25 mouse cellular contexts compared by ENCODE assay signal in genomic region chr11:82854111-82854510, GRCm38 (mm10). TPM values are rescaled to one million over a fixed set of nuclear protein-coding genes. Genes with fewer than 3 reads are reported as not detected.
DNase-seq lines count a peak whose midpoint lies in the region; ATAC-seq and TF ChIP-seq lines count a peak whose summit lies in the region.
"Had no signal": no experiment of that assay in that cellular context is flagged by ENCODE, and none has a peak within 500 bp of the region (broad histone marks: within the 10 kb centered on the region; RNA-seq: fewer than 3 reads in every experiment).

No protein-coding gene starts in this region.

- no peak for ATAC-seq in liver, embryonic 12.5 days
- no peak for ATAC-seq in liver, embryonic 11.5 days (replicated peaks; ENCODE audit: low FRiP score)
- no peak for ATAC-seq in liver, embryonic 14.5 days (ENCODE audit: insufficient read depth)
- no peak for ATAC-seq in liver, embryonic 15.5 days (ENCODE audit: insufficient read depth)
- ATAC-seq: forebrain, embryonic 14.5 days; forebrain, embryonic 16.5 days had no signal

- H3K9ac ChIP-seq in liver, embryonic 12.5 days: peak overlapping the region; percentile 3; the same call in 1 of the 2 replicates
- no peak overlapping the region for H3K9ac ChIP-seq in liver, embryonic 11.5 days (ENCODE audit: low read depth, low read length)
- H3K9ac ChIP-seq in liver, embryonic 14.5 days (replicated peaks): no peak overlapping the region
- no peak overlapping the region for H3K9ac ChIP-seq in liver, embryonic 15.5 days
- H3K9ac ChIP-seq: embryonic facial prominence, embryonic 13.5 days; embryonic facial prominence, embryonic 15.5 days; forebrain, embryonic 12.5 days had no signal

- H3K27me3 ChIP-seq in liver, embryonic 12.5 days (replicated peaks): no peaks in the 10 kb centered on the region
- H3K27me3 ChIP-seq in liver, embryonic 11.5 days (replicated peaks; ENCODE audit: control insufficient read depth, insufficient read depth, low read length): no peaks in the 10 kb centered on the region
- H3K27me3 ChIP-seq in liver, embryonic 14.5 days (ENCODE audit: control insufficient read depth, insufficient read depth, low read length): no peaks in the 10 kb centered on the region
- no peaks in the 10 kb centered on the region for H3K27me3 ChIP-seq in liver, embryonic 15.5 days
- H3K27me3 ChIP-seq: embryonic facial prominence, embryonic 13.5 days; embryonic facial prominence, embryonic 15.5 days; forebrain, embryonic 12.5 days had no signal

- H3K27ac ChIP-seq in liver, embryonic 12.5 days: peak overlapping the region; percentile 54
- no peak overlapping the region for H3K27ac ChIP-seq in liver, embryonic 11.5 days (ENCODE audit: low read depth, low read length)
- peak overlapping the region; percentile 45 for H3K27ac ChIP-seq in liver, embryonic 14.5 days
- H3K27ac ChIP-seq in liver, embryonic 15.5 days (replicated peaks): peak overlapping the region; percentile 77
- H3K27ac ChIP-seq: embryonic facial prominence, embryonic 13.5 days; embryonic facial prominence, embryonic 15.5 days; forebrain, embryonic 10.5 days; forebrain, embryonic 12.5 days had no signal

- peaks cover 88% of the 10 kb centered on the region for H3K4me1 ChIP-seq in liver, embryonic 12.5 days
- peaks cover 63% of the 10 kb centered on the region for H3K4me1 ChIP-seq in liver, embryonic 11.5 days (replicated peaks; ENCODE audit: control insufficient read depth, insufficient read depth, low read length)
- peaks cover 62 to 68% of the 10 kb centered on the region in 2 experiments for H3K4me1 ChIP-seq in liver, embryonic 14.5 days (replicated peaks; ENCODE audit: control insufficient read depth in 2 of 2, insufficient read depth in 2 of 2, low read length in 1 of 2)
- H3K4me1 ChIP-seq in liver, embryonic 15.5 days (replicated peaks): peaks cover 93% of the 10 kb centered on the region
- H3K4me1 ChIP-seq: embryonic facial prominence, embryonic 15.5 days had no signal

- TF ChIP-seq EP300 in liver, embryonic 14.5 days (IDR thresholded peaks at IDR 0.05; ENCODE audit: low read depth): no peak

- 77% methylated on average over 6 of the region's 6 CpGs for WGBS in liver, embryonic 12.5 days (ENCODE audit: insufficient replicate concordance)
- WGBS in liver, embryonic 11.5 days: 83% methylated on average over 6 of the region's 6 CpGs
- 74% methylated on average over 6 of the region's 6 CpGs for WGBS in liver, embryonic 14.5 days (ENCODE audit: insufficient replicate concordance)
- WGBS in liver, embryonic 15.5 days (ENCODE audit: insufficient replicate concordance): 80% methylated on average over 6 of the region's 6 CpGs

- no peak overlapping the region for H3K4me3 ChIP-seq in liver, embryonic 12.5 days
- H3K4me3 ChIP-seq in liver, embryonic 11.5 days (ENCODE audit: low read depth, low read length): no peak overlapping the region
- H3K4me3 ChIP-seq in liver, embryonic 14.5 days (ENCODE audit: insufficient read depth in 1 of 2, low read depth in 2 of 2, low read length in 2 of 2): no peak overlapping the region
- H3K4me3 ChIP-seq in liver, embryonic 15.5 days (replicated peaks): no peak overlapping the region
- H3K4me3 ChIP-seq: embryonic facial prominence, embryonic 13.5 days; embryonic facial prominence, embryonic 15.5 days; erythroblast, embryonic 14.5 days; forebrain, embryonic 10.5 days; forebrain, embryonic 12.5 days had no signal

- DNase-seq in liver, embryonic 11.5 days (ENCODE audit: low spot score): no peak
- no peak for DNase-seq in liver, embryonic 14.5 days (ENCODE audit: low read depth in 3 of 3, low spot score in 3 of 3)
- no peak for DNase-seq in urinary bladder, postnatal 4 days (ENCODE audit: low spot score in 2 of 2)
- DNase-seq in adrenal gland, adult 18-20 months (ENCODE audit: low spot score in 2 of 2): no peak
- DNase-seq: adrenal gland, postnatal 10 days; adrenal gland, postnatal 25 days; cerebellum, adult 11 months; cerebellum, adult 18-20 months; cerebellum, adult 8-10 months; cerebellum, adult 9-11 months; cerebellum, postnatal 14 days; cerebellum, postnatal 36 days; embryo, embryonic 11 days had no signal

- H3K4me2 ChIP-seq in liver, embryonic 12.5 days: 0 out of 2 replicates have a peak overlapping the region, but pooled peaks have one; percentile 6
- no peak overlapping the region for H3K4me2 ChIP-seq in liver, embryonic 11.5 days
- no peak overlapping the region for H3K4me2 ChIP-seq in liver, embryonic 14.5 days (ENCODE audit: low read depth)
- H3K4me2 ChIP-seq in liver, embryonic 15.5 days: no peak overlapping the region; the same call in 1 of the 2 replicates
- H3K4me2 ChIP-seq: embryonic facial prominence, embryonic 13.5 days; embryonic facial prominence, embryonic 15.5 days; forebrain, embryonic 12.5 days had no signal

- no peaks in the 10 kb centered on the region for H3K9me3 ChIP-seq in liver, embryonic 12.5 days (replicated peaks)
- no peaks in the 10 kb centered on the region for H3K9me3 ChIP-seq in liver, embryonic 11.5 days (ENCODE audit: control insufficient read depth, low read length)
- H3K9me3 ChIP-seq in liver, embryonic 14.5 days (ENCODE audit: control insufficient read depth, low read length): no peaks in the 10 kb centered on the region
- no peaks in the 10 kb centered on the region for H3K9me3 ChIP-seq in liver, embryonic 15.5 days (replicated peaks)
- H3K9me3 ChIP-seq: embryonic facial prominence, embryonic 13.5 days; embryonic facial prominence, embryonic 15.5 days; forebrain, embryonic 10.5 days; forebrain, embryonic 12.5 days had no signal

- peaks cover 6% of the 10 kb centered on the region; the same call in 1 of the 2 replicates for H3K36me3 ChIP-seq in liver, embryonic 12.5 days
- no peaks in the 10 kb centered on the region for H3K36me3 ChIP-seq in liver, embryonic 11.5 days (ENCODE audit: control insufficient read depth, insufficient read depth, low read length)
- H3K36me3 ChIP-seq in liver, embryonic 14.5 days (replicated peaks; ENCODE audit: control insufficient read depth, insufficient read depth, low read depth): peaks cover 5% of the 10 kb centered on the region; the same call in 1 of the 2 replicates
- peaks cover 12% of the 10 kb centered on the region; the same call in 1 of the 2 replicates for H3K36me3 ChIP-seq in liver, embryonic 15.5 days (replicated peaks)
- H3K36me3 ChIP-seq: embryonic facial prominence, embryonic 13.5 days; embryonic facial prominence, embryonic 15.5 days; forebrain, embryonic 10.5 days; forebrain, embryonic 12.5 days had no signal

- TF ChIP-seq CTCF in liver, embryonic 14.5 days (IDR thresholded peaks at IDR 0.05; ENCODE audit: low read depth): no peak

RNA-seq across cellular contexts. Expression of gene Rffl, which starts 16.9 kb away (rescaled TPM):
- 28.1 and 28.8 TPM in 2 replicates for polyA plus RNA-seq in liver, embryonic 12.5 days (2016; fragmentation: Nextera tagmentation; extraction: Ambion mirVana)
- polyA plus RNA-seq in liver, embryonic 11.5 days (2014; fragmentation: Nextera tagmentation; extraction: Ambion mirVana): 27.5 and 29.7 TPM in 2 replicates
- polyA plus RNA-seq in liver, embryonic 14.5 days (2012; rRNA removed): 12.6 and 12.9 TPM in 2 replicates
- polyA plus RNA-seq in liver, embryonic 14.5 days (2014; fragmentation: Nextera tagmentation; extraction: Ambion mirVana): 19.0 and 20.6 TPM in 2 replicates
- polyA plus RNA-seq in liver, embryonic 15.5 days (2015; fragmentation: Nextera tagmentation; extraction: Ambion mirVana): 24.5 and 26.0 TPM in 2 replicates
- total RNA-seq in adrenal gland, adult 18-20 months (2021): 1 to 10 TPM; 5.8 to 7.5 TPM

RNA-seq across cellular contexts. Expression of gene Rad51d, which starts 36.3 kb away (rescaled TPM):
- 8.6 and 10.0 TPM in 2 replicates for polyA plus RNA-seq in liver, embryonic 12.5 days (2016; fragmentation: Nextera tagmentation; extraction: Ambion mirVana)
- 14.4 and 14.8 TPM in 2 replicates for polyA plus RNA-seq in liver, embryonic 11.5 days (2014; fragmentation: Nextera tagmentation; extraction: Ambion mirVana)
- 2.8 and 3.5 TPM in 2 replicates for polyA plus RNA-seq in liver, embryonic 14.5 days (2012; rRNA removed)
- polyA plus RNA-seq in liver, embryonic 14.5 days (2014; fragmentation: Nextera tagmentation; extraction: Ambion mirVana): 5.8 and 6.8 TPM in 2 replicates
- polyA plus RNA-seq in liver, embryonic 15.5 days (2015; fragmentation: Nextera tagmentation; extraction: Ambion mirVana): 5.6 and 6.2 TPM in 2 replicates
- total RNA-seq in adrenal gland, adult 18-20 months (2021): 10 to 100 TPM; 10.3 to 11.8 TPM

RNA-seq across cellular contexts. Expression of gene Fndc8, which starts 37.8 kb away (rescaled TPM):
- polyA plus RNA-seq in liver, embryonic 12.5 days (2016; fragmentation: Nextera tagmentation; extraction: Ambion mirVana): 0.08 and 0.19 TPM in 2 replicates
- 0.13 and 0.15 TPM in 2 replicates for polyA plus RNA-seq in liver, embryonic 11.5 days (2014; fragmentation: Nextera tagmentation; extraction: Ambion mirVana)
- 0.07 and 0.09 TPM in 2 replicates for polyA plus RNA-seq in liver, embryonic 14.5 days (2012; rRNA removed)
- polyA plus RNA-seq in liver, embryonic 14.5 days (2014; fragmentation: Nextera tagmentation; extraction: Ambion mirVana): 0.04 and 0.18 TPM in 2 replicates
- 0.07 and 0.18 TPM in 2 replicates for polyA plus RNA-seq in liver, embryonic 15.5 days (2015; fragmentation: Nextera tagmentation; extraction: Ambion mirVana)
- total RNA-seq in adrenal gland, adult 18-20 months (2021): under 1 TPM in 1 of 2 experiments, not detected in 1; 0.13 TPM
- total RNA-seq: common myeloid progenitor, adult 5-6 weeks; ES-E14 had no signal
- polyA plus RNA-seq: brain, embryonic 14.5 days had no signal

RNA-seq across cellular contexts. Expression of gene Nle1, which starts 54.1 kb away (rescaled TPM):
- polyA plus RNA-seq in liver, embryonic 12.5 days (2016; fragmentation: Nextera tagmentation; extraction: Ambion mirVana): 30.6 and 30.7 TPM in 2 replicates
- polyA plus RNA-seq in liver, embryonic 11.5 days (2014; fragmentation: Nextera tagmentation; extraction: Ambion mirVana): 43.4 and 44.9 TPM in 2 replicates
- 26.1 and 27.2 TPM in 2 replicates for polyA plus RNA-seq in liver, embryonic 14.5 days (2012; rRNA removed)
- polyA plus RNA-seq in liver, embryonic 14.5 days (2014; fragmentation: Nextera tagmentation; extraction: Ambion mirVana): 11.9 and 13.8 TPM in 2 replicates
- 12.4 and 13.6 TPM in 2 replicates for polyA plus RNA-seq in liver, embryonic 15.5 days (2015; fragmentation: Nextera tagmentation; extraction: Ambion mirVana)
- 10 to 100 TPM; 17.3 to 22.6 TPM for total RNA-seq in adrenal gland, adult 18-20 months (2021)

RNA-seq across cellular contexts. Expression of gene Unc45b, which starts 56.2 kb away (rescaled TPM):
- 1.1 and 1.4 TPM in 2 replicates for polyA plus RNA-seq in liver, embryonic 12.5 days (2016; fragmentation: Nextera tagmentation; extraction: Ambion mirVana)
- 1.8 and 4.5 TPM in 2 replicates for polyA plus RNA-seq in liver, embryonic 11.5 days (2014; fragmentation: Nextera tagmentation; extraction: Ambion mirVana)
- 0.21 and 0.45 TPM in 2 replicates for polyA plus RNA-seq in liver, embryonic 14.5 days (2012; rRNA removed)
- polyA plus RNA-seq in liver, embryonic 14.5 days (2014; fragmentation: Nextera tagmentation; extraction: Ambion mirVana): 0.57 and 0.95 TPM in 2 replicates
- polyA plus RNA-seq in liver, embryonic 15.5 days (2015; fragmentation: Nextera tagmentation; extraction: Ambion mirVana): 1.7 TPM in 2 replicates
- 10 to 100 TPM in 1 of 2 experiments, 1 to 10 TPM in 1; 6.5 to 10.7 TPM for total RNA-seq in adrenal gland, adult 18-20 months (2021)
- total RNA-seq: common myeloid progenitor, adult 5-6 weeks had no signal
- polyA plus RNA-seq: erythroblast, embryonic 14.5 days had no signal
